Mouse (Mus musculus): ENCODE measurements at regions not wholly inside any gene's neighbourhood (a gene's known extent, or its start where the extent isn't known, plus 50 kb on each side); places are given as distances from the start of the nearest gene placed in this dataset.

DNA sequence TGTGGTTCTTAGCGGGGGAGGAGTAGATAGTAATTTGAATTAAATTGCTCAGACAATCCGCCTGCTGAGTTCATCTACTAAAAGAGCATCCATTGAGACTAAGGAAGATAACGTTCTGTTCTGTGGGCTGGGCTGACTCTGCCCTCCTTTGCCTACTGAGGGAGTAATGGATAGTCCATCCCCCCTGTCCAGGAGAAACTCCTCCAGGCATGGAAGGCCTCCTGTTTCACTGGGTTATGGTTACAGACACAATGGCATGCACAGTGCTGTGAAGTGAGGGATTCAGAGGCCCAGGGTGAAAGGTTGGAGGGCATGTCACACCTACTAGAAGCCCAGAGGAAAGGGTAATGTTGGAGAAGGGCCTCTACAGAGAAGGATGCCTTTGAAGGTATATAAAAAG lies 287.2 kb upstream of the Xrcc4 start:
- no peak for DNase-seq (ENCODE audit: low spot score)

DNA sequence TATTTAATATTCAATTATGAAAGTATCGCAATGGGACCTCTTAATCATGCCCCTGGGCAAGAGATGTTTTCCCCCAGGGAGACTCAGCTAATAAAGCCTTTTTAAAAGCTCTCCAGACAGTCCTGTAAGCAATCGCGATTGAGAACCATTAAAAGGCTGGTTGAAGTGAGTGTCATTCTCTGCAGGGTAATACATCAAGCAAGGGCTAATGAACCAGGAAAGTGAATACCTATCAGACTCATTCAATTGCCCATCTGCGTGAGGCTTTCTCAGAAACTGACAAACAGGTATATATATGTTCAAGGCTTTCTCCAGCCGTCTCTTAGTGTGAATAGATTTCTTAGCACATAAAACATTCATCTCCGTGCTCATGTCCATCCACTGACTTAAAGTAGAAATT lies 286.8 kb upstream of the Xrcc4 start:
- no peak for DNase-seq (ENCODE audit: low spot score)

DNA sequence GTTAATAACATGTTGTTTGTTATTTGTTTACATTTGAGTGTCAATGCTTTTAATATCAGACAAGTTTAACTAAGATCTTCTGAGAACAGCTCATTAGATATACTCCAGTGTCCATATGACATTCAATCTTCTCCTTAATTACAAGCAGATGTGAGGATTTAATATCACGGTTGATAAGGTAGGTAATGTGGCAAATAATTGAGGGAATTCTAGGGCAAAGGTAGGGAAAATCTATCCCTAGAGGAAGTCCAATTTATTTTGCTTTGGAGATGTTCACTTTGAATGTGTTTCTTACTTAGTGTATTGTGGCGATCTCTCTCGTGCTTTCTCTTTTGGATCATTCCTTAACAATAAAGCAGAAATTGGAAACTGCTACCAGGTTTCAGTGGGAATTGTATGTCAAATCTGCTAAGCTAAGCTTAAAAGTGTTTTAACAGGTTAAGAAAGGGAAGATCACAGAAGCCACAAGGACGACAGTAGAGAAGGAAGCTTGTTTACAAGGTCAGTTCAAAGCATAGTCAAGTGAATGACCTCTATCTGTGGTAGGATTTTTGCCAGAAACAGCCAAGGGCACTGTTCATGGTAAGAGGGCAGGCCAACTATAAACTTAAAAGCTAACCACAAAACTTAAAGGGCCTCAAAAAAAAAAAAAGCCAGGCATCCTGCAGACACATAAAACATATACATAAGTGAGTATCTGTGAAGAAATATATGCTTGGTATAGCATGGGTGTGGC lies 282.2 kb upstream of the Xrcc4 start:
- DNase-seq (ENCODE audit: low spot score) = peak; percentile 3

DNA sequence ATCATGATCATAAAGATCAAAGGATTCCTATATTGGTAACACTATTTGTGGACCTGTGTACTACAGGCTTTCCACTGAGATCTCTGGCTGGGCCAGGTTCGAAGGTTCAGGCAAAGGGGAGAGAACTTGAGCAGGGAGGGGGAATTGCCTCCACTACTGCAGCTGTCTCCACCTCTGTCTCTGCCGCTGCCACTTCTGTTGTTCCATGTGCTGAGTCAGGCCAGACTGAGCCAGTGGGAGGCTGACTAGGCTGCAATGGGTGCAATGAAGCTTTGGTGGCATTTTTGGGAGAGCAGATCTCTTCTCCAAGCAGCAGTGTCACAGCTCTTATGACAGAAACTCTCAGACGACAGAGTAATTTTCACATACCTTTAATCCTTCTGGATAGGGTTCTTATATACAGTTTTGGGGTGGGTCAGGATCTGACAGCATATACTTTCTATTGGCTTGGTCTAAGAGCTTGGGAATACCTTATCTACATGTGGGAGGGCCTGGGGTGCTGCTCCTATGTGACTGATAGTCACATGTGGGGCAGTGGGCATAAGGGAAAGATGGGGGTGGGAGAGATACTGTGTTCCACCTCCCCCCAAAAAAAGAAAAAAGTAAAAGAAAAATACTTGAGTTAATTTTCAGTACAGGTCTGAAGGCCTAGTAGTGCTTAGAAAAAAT lies 281.5 kb upstream of the Xrcc4 start:
- no peak for DNase-seq (ENCODE audit: low spot score)

DNA sequence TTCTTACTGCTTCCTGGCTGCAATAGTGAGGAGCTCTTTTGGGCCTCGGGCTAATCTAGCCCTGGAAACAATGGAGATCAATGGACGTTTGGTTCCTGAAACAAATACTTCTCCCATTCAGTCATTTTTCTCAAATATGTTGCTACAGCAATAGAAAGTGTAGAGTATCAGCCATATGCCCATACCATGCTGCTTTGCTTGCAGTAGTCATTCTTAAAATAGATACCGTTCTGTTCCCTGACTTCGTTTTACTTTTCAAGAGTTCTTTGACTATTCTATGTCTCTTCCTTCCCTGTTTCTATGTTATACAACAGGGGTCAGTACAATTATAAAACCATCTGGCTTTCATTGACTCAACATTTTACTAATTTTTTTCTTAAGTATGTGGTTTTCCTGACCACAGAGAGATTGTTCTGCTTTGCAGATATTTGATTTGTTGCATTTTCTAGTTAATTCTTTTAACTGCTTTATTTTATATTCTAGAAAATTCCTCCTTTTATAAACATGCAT lies 275.2 kb upstream of the Xrcc4 start:
- DNase-seq (ENCODE audit: low spot score) = no peak

DNA sequence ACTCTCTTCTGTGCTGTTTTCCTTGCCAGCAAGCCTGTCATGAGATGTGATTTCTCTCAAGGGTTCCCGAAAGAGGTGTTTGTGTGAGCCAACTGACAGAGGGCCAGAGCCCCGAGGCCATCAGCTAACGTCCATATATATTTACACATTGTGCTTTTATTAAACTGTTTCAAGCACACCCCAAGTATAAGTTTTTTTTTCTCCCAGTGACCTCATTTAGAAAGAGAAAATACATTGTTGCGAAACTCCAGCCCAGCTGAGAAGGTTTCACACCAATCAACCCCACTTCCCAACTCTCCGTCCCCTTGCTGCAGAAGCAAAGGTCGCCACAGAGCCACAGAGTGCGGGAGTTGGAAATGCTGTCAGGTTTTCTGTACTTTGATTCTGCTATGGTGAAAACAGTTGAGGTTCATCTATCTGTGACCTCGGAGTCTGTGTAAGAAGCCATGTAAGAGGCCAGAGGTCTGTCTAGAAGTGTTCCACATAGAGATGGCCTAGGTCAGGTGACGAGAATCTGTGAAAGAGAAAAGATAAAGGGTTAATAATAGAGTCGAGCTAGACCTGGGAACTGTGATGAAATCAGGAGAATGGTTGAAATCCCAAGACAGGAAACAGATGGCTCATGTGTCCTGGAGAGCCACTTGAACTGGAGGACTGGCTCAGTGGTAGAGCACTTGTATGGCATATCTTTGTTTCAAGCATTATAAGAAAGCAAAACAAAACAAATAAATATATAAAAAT lies 270.6 kb upstream of the Xrcc4 start:
- DNase-seq (ENCODE audit: low spot score) = peak; percentile 33

DNA sequence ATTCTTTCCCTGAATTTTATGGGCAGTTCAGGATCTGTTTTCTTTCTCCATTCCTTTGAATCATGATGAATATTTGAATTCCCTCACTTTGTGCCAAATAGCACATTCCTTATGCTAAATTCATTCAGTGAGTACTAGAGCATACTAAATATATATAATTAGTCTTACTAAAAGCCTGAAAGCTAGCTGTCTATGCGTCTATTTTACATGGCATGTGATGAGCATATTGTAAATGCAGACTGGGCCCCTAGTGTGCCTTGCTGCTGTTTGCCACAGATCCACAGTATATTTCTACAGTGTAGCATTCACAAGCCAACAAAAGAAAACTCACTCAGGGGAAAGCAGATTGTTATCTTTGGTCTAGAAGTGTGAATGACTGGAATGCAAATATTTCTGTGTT lies 268.7 kb upstream of the Xrcc4 start:
- DNase-seq (ENCODE audit: low spot score) = no peak

DNA sequence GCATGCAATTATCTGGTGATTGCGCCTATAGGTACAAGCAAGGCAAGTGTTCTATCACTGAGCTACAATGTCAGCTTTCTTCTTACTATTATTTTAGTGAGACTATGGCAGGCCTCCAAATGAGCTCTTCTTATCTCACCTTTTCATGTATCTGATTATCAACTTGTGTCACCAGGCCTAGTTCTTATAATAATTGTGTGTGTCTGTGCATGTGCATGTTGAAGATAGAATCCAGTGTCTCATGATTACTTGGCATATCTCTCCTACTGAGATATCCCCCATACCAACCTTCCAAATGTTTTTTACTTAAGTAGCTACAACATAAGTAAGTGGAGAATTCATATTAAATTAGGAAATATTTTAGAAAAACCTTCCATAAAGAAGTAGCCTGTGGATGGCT lies 266.2 kb upstream of the Xrcc4 start:
- DNase-seq (ENCODE audit: low spot score) = no peak

DNA sequence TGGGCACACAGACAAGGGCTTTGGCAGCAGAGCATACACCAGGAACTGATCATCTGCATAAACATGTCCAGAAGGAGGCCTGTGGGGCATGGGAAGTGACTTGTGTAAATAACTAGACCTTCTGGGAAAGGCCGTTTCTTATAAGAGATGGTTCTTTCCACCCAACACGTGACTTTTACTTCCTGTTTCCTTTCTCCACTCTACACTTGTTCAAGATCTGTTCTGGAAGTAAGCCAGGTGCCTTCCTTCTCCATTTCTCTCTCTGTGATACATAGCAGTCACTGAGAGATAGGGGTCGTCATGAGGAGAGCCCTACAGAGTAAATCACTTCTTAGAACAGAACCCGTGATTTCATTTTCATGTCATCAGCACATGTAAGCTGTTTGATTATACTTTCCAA lies 253.4 kb upstream of the Xrcc4 start:
- DNase-seq (ENCODE audit: low spot score) = no peak

DNA sequence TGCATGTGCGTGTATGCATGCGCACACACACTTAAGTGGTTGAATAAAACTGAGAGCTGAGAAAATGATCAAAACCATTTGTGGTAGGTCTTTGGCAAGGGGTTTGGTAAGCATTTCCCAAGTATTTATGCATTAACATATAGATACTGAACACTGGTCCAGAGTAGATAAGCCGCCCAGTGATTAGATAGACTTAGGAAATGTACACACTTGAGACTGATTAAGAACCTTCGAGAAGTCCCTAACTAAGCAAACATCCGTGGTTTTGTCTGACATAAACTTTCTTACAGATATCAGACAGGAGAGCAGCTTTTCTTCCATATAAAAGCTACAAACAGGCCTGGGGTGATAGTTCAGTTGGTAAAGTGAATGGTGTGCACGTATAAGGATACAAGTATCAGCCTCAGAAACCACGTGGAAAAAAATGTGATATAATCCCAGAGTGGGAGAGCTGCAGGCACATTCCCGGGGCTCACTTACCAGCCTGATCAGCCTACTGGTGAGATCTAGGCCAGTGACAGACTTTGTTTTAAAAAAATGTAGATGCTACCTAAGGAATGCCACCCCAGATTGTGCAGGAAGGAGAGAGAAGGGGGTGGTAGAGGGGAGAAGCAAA lies 252.3 kb upstream of the Xrcc4 start:
- no peak for DNase-seq (ENCODE audit: low spot score)

DNA sequence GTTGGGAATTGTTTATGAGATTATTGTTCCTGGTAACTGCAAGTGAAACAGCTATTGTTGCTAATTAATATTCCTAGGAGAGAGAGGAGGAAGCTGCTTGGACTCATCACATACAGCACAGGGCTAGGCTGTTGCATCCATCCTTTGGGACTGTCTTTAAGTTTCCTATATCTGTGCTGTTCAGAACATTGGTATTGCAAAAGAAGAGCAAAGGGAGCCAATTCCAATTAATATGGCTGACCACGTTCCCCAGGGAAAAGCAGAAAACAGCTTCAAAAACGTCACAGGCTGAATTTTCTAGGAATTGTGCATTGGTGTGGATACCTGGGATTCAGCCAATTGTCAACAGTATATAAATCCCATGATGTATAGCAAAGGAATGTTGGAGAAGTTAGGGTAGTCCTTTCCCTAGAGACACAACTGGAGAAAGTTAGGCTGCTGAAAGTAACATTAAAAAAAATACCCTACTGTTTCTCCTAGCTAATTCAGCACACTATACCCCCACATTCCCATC lies 251.3 kb upstream of the Xrcc4 start:
- DNase-seq (ENCODE audit: low spot score) = no peak

DNA sequence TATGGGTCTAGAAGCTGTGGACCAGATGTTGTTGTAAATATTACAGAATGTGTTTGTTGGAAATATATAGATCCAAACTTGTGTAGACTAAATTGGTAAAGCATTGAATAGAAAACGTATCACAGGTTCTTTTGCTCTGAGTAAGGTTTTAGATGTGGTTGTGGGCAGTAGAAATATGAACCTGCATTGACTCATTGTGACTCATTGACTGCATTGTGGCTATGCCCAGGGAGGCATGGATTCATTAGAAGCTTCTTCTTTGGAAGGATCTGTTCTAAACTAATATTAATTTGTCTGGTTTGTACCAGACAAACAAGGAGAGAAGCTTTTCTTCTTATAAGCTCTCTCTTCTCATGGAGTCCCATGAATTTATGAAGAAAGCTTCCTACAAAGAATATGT lies 248.2 kb upstream of the Xrcc4 start:
- DNase-seq (ENCODE audit: low spot score) = no peak

DNA sequence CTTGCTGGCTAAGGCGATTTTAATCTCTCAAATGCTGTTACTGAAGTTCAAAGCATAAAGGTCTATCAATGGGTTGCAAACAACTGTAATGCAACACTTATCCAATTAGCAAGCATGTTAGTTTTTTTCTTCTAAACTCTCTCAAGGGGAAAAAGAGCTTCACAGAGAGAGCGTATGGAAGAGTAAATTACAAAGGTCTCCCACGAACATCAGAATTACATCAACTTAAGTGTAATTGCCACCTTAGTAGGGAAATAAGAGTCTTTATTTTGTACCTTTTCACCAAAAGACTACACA lies 246.3 kb upstream of the Xrcc4 start:
- no peak for DNase-seq (ENCODE audit: low spot score)

DNA sequence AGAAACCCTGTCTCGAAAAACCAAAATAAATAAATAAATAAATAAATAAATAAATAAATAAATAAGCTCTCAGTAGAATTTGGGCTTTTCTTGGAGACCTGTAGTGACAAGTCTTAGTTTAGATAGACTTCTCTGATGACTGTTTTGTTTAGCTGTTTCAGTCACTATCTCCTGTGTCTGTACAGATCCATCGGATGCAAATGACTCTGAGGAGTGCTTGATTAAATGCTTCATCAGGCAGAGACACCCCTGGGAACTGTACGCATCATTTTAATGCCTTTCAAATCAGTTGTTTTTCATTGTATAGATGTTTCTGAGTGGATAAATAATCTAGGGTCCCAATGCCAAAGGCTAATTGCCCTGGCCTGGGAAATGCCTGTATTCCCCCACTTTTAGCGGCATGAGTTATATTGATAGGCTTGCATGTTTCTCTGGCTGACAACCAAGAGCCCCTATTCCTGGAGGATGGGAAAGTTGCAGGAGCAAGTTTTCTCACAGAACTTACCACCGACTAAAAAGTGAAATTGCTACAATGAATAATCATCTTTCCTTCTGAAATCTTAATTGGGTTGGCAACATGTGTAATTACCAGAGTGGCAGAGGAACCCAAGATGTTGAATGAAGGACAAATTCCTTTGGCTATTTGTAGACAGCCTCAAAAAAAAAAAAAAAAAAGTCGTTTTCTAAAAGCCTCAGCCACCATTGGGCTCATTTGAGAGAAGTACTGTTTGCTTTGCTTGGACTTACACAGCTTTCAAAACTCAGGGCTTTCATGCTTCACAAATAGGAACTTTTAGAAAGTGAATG lies 245.7 kb upstream of the Xrcc4 start:
- no peak for DNase-seq (ENCODE audit: low spot score)

DNA sequence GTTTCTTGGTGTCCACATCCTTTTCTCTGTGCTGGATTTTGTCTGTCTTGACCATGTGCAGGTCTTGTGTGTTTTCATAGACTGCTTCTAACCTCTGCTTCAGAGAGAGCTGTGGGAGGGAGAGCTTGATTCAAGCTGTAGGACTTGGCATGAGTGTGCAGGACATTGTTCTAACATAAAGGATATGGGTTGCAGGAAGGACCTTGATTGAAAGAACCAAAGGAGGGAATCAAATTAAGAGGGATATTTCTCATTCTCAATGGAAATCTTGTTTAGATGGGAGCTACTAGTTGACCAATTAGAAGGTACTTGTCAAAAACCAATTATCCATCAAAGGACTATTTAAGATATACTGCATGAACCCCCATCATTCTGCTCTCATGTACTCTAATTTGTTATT lies 244.9 kb upstream of the Xrcc4 start:
- no peak for DNase-seq (ENCODE audit: low spot score)

DNA sequence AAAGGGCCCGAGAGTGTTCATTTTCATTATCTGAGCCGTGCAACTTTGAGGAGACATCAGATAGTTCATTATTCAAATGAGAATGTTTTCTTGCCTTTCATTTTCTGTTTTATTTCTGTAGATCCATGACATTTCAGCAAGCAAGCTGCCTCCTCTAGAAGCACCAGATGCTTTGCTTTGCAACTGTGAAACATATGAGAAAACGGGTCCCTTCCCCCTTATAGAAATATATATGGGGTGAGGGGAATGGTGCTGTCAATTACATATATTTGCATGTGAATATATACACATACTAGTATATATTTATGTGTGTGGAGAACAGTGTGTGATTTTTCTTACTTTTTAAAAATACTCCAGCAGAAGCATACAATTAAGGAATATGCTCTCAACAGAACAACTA lies 235.8 kb upstream of the Xrcc4 start:
- no peak for DNase-seq (ENCODE audit: low spot score)

DNA sequence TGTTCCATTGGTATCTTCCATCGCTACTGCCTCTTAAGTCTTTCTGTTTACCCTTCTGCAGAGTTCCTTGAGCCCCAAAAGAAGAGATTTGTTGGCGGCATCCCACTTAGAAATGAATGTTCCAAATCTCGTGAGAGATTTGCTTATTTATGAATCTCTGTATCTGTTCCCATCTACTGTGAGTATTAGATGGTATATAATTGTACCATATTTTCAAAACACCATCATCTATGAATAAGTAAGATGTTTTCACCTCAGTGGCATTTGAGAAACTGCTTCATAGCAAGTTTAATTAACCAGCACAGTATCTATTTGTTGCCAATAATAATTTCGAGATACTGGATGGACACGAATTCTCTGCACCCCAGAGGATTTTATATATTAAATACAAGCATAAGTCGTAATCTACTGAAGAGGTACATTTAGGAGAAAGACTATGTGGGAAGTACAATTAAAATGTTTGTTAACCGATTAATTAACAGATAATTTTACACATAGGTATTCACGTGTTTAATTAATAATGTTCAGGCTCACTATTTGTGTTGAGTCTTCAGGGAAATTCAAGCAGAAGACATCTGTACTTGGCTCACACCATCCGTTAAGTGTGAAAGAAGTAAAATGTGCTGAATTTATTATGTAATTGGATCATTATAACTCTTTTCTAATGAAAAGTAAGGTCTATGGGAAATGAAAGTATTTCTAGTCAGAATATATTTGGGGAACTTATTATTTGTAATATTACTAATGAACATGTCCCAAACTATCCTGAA lies 224.0 kb upstream of the Xrcc4 start:
- no peak for DNase-seq (ENCODE audit: low spot score)

DNA sequence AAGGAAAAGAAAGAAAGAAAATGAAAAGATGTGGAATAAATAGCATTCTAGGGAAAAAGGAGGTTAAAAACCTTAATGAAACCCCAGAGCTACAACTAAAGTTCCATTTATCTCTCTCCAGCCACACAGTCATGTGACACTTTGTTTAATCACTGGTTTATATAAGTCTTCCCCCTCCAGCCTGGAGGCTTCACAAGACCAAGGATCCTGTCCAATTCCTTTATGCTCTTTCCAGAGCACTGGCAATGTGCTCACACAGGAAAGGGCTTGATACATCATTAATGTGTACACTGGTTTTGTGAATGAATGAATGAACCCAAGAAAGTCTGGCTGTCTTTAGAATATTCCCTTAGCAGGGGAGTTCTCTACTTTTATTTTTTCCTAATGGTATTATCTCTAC lies 221.1 kb upstream of the Xrcc4 start:
- no peak for DNase-seq (ENCODE audit: low spot score)

DNA sequence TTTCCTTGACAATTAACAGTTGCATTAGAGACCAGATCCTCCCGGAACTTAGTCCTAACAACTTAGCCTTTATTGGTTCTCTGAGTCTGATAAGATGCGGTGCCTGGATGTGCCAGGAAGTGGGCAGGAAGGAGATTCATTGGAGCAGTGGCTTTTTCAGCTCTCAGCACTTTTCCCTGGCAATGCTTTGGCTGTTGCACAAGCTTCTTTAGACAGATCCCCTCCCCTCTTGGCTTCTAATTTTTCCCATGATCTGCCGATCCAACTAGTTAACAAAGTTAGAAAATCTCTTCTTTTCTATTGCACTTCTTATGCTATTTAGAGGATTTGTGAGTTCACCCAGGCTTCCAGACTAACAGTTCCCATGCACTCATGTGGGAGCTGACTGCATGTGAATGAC lies 211.1 kb upstream of the Xrcc4 start:
- no peak for DNase-seq (ENCODE audit: low spot score)

DNA sequence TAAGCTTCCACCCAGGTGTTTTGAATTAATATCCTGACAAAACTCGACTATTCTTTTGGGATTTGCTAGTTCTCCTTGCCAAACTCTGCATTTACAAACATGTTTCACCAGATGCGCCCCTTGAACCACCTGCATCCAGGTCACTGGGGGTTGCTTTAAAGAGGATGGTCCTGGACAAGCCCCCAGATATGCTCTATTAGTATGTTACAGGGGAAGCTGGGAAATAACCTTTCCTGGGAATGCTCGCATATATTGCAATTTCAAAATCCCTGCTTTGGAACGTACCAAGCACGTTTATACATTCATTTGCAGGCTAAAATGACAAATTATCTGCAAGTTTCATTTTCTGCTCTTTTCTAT lies 205.2 kb upstream of the Xrcc4 start:
- DNase-seq (ENCODE audit: low spot score) = no peak
